Mouse (Mus musculus) 416B (cell line): ENCODE data around the gene Acot6.

Source experiments
- DNase-seq: peaks from one replicate; pipeline ENCODE4 v3.0.0; 2011; ENCODE audit warnings: low read depth

Gene Acot6

GRCm38 (mm10) chr12:84153414-84153813 is 53.0 kb downstream of the Acot6 start:
- DNase-seq: no peak

- DNase-seq: no peak
Measured at GRCm38 (mm10) chr12:84154786-84155522, 54.5 kb downstream of the Acot6 start.

GRCm38 (mm10) chr12:84155523-84155871 is 55.0 kb downstream of the Acot6 start:
- DNase-seq: no peak

- no peak for DNase-seq
Measured at GRCm38 (mm10) chr12:84156210-84156609, 55.8 kb downstream of the Acot6 start.

GRCm38 (mm10) chr12:84158156-84158555 is 57.7 kb downstream of the Acot6 start:
- DNase-seq: no peak

- no peak for DNase-seq
Measured at GRCm38 (mm10) chr12:84160491-84160890, 60.0 kb downstream of the Acot6 start.
